Mouse (Mus musculus) lung, adult 2 months (tissue): ENCODE results near the gene Kif21b.

Experiments
- CTCF ChIP-seq: fragments of 200-500 bp; IDR thresholded peaks from 2 replicates; pipeline ENCODE4 v1.5.1; 2011; ENCODE audit warnings: mild to moderate bottlenecking, low read length, control low read depth; ENCODE audit not compliant: insufficient read depth
- POLR2A ChIP-seq: fragments of 200-500 bp; IDR thresholded peaks from 2 replicates; pipeline ENCODE4 v1.6.1; 2011; ENCODE audit warnings: low read depth, mild to moderate bottlenecking, control low read depth, low read length, borderline replicate concordance; ENCODE audit errors: extremely low read depth

GRCm38 (mm10) chr1:136177085-136177484 is 45.9 kb downstream of the Kif21b start:
- TF ChIP-seq CTCF: no peak
- TF ChIP-seq POLR2A: peak; percentile 6; the same call in 1 of the 2 replicates
